Mouse (Mus musculus): ENCODE measurements around the gene Cep126. TPM values are rescaled to one million over a fixed set of nuclear protein-coding genes. Genes with fewer than 3 reads are reported as not detected.

The Cep126 gene
- total RNA-seq, 2 experiments from 2014 or later: 19.6 to 23.3 TPM

Other genes with a start within 250 kb of the Cep126 start
- gene Yap1, start 129.7 kb downstream of the Cep126 start, total RNA-seq (2021): 10 to 100 TPM; 19.6 to 20.6 TPM
- 1 to 10 TPM; 7.5 to 8.9 TPM for gene Cfap300, start 91.5 kb downstream of the Cep126 start, total RNA-seq (2021)